Mouse (Mus musculus): ENCODE measurements around the gene Aqp1.

GRCm38 (mm10) chr6:55396622-55397041, 60.4 kb downstream of the Aqp1 start:
- no peak for TF ChIP-seq POU5F1 (IDR thresholded peaks at IDR 0.05; ENCODE audit: borderline replicate concordance, low read length)
- TF ChIP-seq CTCF (conservative IDR thresholded peaks at IDR 0.05; ENCODE audit: low read length), result no peak
- no peak for TF ChIP-seq NANOG (IDR thresholded peaks at IDR 0.05; ENCODE audit: borderline replicate concordance, low read length)
